Mouse (Mus musculus) G1E (cell line): ENCODE results near the gene Rab3gap1.
"Not testable (repeated sequence)": the region's sequence is repeated elsewhere in the genome, so short reads cannot be mapped to it uniquely, and the experiment has no call there.

Experiments
- CTCF ChIP-seq: IDR thresholded peaks from 2 replicates; pipeline ENCODE4 v1.5.1; 2012; ENCODE audit warnings: low read depth, low read length, inconsistent platforms, mixed read lengths
- GATA1 ChIP-seq: IDR thresholded peaks from 2 replicates; pipeline ENCODE4 v1.6.1; 2012; ENCODE audit warnings: borderline replicate concordance, low read length, inconsistent platforms, mixed read lengths
- GATA2 ChIP-seq: IDR thresholded peaks from 2 replicates; pipeline ENCODE4 v1.6.1; 2012; ENCODE audit warnings: low read depth, low read length, inconsistent platforms, borderline replicate concordance
- TAL1 ChIP-seq: conservative IDR thresholded peaks from 2 replicates; pipeline ENCODE4 v1.6.1; 2012; ENCODE audit warnings: low read depth, low read length, inconsistent platforms, mixed read lengths

GRCm38 (mm10) chr1:127954198-127954597 lies 85.6 kb downstream of the Rab3gap1 start:
- TF ChIP-seq CTCF, TAL1, GATA1, GATA2: not testable (repeated sequence)
